ENCODE assay signal across 20 mouse cellular contexts in genomic region chr12:77270694-77271093, GRCm38 (mm10). TPM values are rescaled to one million over a fixed set of nuclear protein-coding genes. Genes with fewer than 3 reads are reported as not detected.
DNase-seq lines count a peak whose midpoint lies in the region; ATAC-seq lines count a peak whose summit lies in the region.
"Had no signal": no experiment of that assay in that cellular context is flagged by ENCODE, and none has a peak within 500 bp of the region (broad histone marks: within the 10 kb centered on the region; RNA-seq: fewer than 3 reads in every experiment).

No protein-coding gene starts in this region.

- no peaks in the 10 kb centered on the region for H3K36me3 ChIP-seq in forebrain, embryonic 10.5 days (replicated peaks)
- H3K36me3 ChIP-seq: embryonic facial prominence, embryonic 12.5 days; forebrain, embryonic 12.5 days; heart, embryonic 15.5 days; hindbrain, embryonic 15.5 days had no signal

- DNase-seq in lung, postnatal 25 days (ENCODE audit: low spot score), result peak; percentile 0
- no peak for DNase-seq in lung, postnatal 36 days
- DNase-seq in heart, postnatal 14 days, result no peak
- DNase-seq in forebrain, embryonic 10.5 days (ENCODE audit: extremely low spot score, low spot score), result no peak
- DNase-seq in thymus, postnatal 10 days (ENCODE audit: low spot score in 2 of 2), result no peak
- no peak for DNase-seq in left cerebral cortex, postnatal 36 days (ENCODE audit: low spot score in 2 of 2)
- DNase-seq: adrenal gland, postnatal 10 days; cerebellum, adult 18-20 months; cerebellum, postnatal 10 days; embryo, embryonic 11 days; forebrain, postnatal 0 days; gastrocnemius, postnatal 10 days; heart, adult 2 months had no signal

- no peaks in the 10 kb centered on the region for H3K9me3 ChIP-seq in forebrain, embryonic 10.5 days
- H3K9me3 ChIP-seq: embryonic facial prominence, embryonic 12.5 days; forebrain, embryonic 12.5 days; heart, embryonic 15.5 days; hindbrain, embryonic 15.5 days had no signal

- no peak overlapping the region for H3K27ac ChIP-seq in forebrain, embryonic 10.5 days
- H3K27ac ChIP-seq: embryonic facial prominence, embryonic 12.5 days; forebrain, embryonic 12.5 days; heart, adult 2 months; heart, embryonic 15.5 days; hindbrain, embryonic 15.5 days had no signal

- peak; percentile 85 for ATAC-seq in common myeloid progenitor, adult 5-6 weeks (replicated peaks; ENCODE audit: low read depth, poor library complexity, severe bottlenecking)
- ATAC-seq in megakaryocyte progenitor cell, adult 5-6 weeks (replicated peaks; ENCODE audit: poor library complexity), result peak; percentile 77
- ATAC-seq: forebrain, postnatal 0 days; intestine, embryonic 16.5 days had no signal

- H3K4me1 ChIP-seq in forebrain, embryonic 10.5 days, result no peaks in the 10 kb centered on the region
- H3K4me1 ChIP-seq: embryonic facial prominence, embryonic 12.5 days; forebrain, embryonic 12.5 days; heart, embryonic 15.5 days; hindbrain, embryonic 15.5 days had no signal

- intact Hi-C loops in heart, postnatal 14 days (cut with DNase I), result no loop called here
- intact Hi-C loops in left cerebral cortex, postnatal 36 days (cut with DNase I), result no loop called here

- 90% methylated on average over 3 of the region's 3 CpGs for WGBS in forebrain, embryonic 10.5 days

- no peak overlapping the region for H3K4me3 ChIP-seq in forebrain, embryonic 10.5 days
- H3K4me3 ChIP-seq: embryonic facial prominence, embryonic 12.5 days; forebrain, embryonic 12.5 days; heart, adult 2 months; heart, embryonic 15.5 days; hindbrain, embryonic 15.5 days had no signal

- H3K27me3 ChIP-seq in forebrain, embryonic 10.5 days (ENCODE audit: poor library complexity, severe bottlenecking), result no peaks in the 10 kb centered on the region
- H3K27me3 ChIP-seq: embryonic facial prominence, embryonic 12.5 days; forebrain, embryonic 12.5 days; heart, embryonic 15.5 days; hindbrain, embryonic 15.5 days had no signal

RNA-seq across cellular contexts. Expression of gene Fut8, which starts 32.8 kb away (rescaled TPM):
- total RNA-seq in common myeloid progenitor, adult 5-6 weeks (2017), result 188 and 193 TPM in 2 replicates
- 158 and 172 TPM in 2 replicates for total RNA-seq in megakaryocyte progenitor cell, adult 5-6 weeks (2015)
- total RNA-seq in megakaryocyte progenitor cell, adult 5-6 weeks (2017), result 119 and 151 TPM in 2 replicates
- total RNA-seq in heart, postnatal 14 days (2021), result 10 to 100 TPM; 20.7 to 21.5 TPM
- polyA plus RNA-seq in forebrain, embryonic 10.5 days (2016; fragmentation: Nextera tagmentation; extraction: Ambion mirVana), result 29.3 and 30.3 TPM in 2 replicates
- 10 to 100 TPM; 60.3 to 61.6 TPM for total RNA-seq in left cerebral cortex, postnatal 36 days (2021)
